Mouse (Mus musculus): Measurements from ENCODE around the gene Zfp292. TPM values are rescaled to one million over a fixed set of nuclear protein-coding genes. Genes with fewer than 3 reads are reported as not detected.
A peak's percentile ranks its signal among the peaks of the same experiment; 100 is the strongest.

Zfp292 gene
- polyA plus RNA-seq, 1 experiment from 2014 or later, result 39.2 TPM

- H3K4me3 ChIP-seq, result no peak overlapping the region
- no peaks in the 10 kb centered on the region for H3K4me1 ChIP-seq
- no peak for ATAC-seq (ENCODE audit: low FRiP score)
- H3K36me3 ChIP-seq, result no peaks in the 10 kb centered on the region
- WGBS, result 83% methylated on average over 1 of the region's 1 CpGs
- no peak overlapping the region for H3K9ac ChIP-seq
- H3K4me2 ChIP-seq (replicated peaks), result no peak overlapping the region
- H3K9me3 ChIP-seq (replicated peaks), result no peaks in the 10 kb centered on the region
- H3K27ac ChIP-seq, result no peak overlapping the region
- H3K27me3 ChIP-seq, result no peaks in the 10 kb centered on the region
Observed at GRCm38 (mm10) chr4:34899322-34899721, 16.6 kb upstream of the Zfp292 start.

DNA sequence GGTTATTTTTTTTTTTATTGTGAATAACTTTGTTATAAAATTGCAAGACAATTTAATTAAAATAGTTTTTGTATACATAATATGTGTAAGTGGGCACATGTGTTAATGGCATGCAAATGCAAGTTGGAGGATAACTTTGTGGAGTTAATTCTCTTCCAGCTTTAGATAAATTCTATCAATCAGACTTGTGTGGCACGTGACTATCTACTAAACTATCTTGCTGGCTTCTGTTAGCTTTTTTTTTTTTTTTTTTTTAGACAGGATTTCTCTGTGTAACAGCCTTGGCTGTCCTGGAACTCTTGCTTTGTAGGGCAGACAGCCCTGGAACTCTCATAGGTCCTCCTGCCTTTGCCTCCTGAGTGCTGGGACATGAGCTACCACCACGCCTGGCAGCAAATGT, 15.7 kb upstream of the Zfp292 start:
- ATAC-seq (ENCODE audit: low FRiP score), result no peak
- no peaks in the 10 kb centered on the region for H3K9me3 ChIP-seq (replicated peaks)
- H3K4me2 ChIP-seq (replicated peaks), result no peak overlapping the region
- no peak overlapping the region for H3K4me3 ChIP-seq
- 70% methylated on average over 2 of the region's 2 CpGs for WGBS
- H3K27me3 ChIP-seq, result no peaks in the 10 kb centered on the region
- H3K36me3 ChIP-seq, result no peaks in the 10 kb centered on the region
- no peak overlapping the region for H3K9ac ChIP-seq
- no peak overlapping the region for H3K27ac ChIP-seq
- H3K4me1 ChIP-seq, result no peaks in the 10 kb centered on the region

- WGBS, result 76% methylated on average over 1 of the region's 1 CpGs
- no peaks in the 10 kb centered on the region for H3K36me3 ChIP-seq
- no peak for ATAC-seq (ENCODE audit: low FRiP score)
Observed at GRCm38 (mm10) chr4:34893479-34893878, 10.7 kb upstream of the Zfp292 start, which contains the start of gene Cga. Cga (plus strand) TSS chr4:34893779.

DNA sequence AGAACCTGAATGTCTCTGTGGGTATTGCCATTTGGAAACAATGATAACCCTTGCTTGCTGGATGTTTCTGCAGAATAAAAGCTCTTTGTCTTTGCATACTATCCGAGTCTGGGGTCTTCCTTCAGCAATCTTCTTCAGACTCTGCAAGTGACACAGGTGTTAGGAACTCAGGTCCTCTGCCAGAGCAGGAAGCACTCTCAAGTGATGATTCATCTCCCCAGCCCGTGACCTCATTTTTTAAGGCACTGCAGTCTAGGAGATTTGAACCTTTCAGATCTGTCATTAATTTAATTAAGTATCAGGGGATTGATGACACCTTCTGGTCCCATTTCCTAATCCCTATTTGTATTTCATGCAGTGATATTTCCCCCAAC, 7.0 kb upstream of the Zfp292 start:
- H3K4me3 ChIP-seq, result no peak overlapping the region
- H3K27ac ChIP-seq, result no peak overlapping the region
- peaks cover 11% of the 10 kb centered on the region for H3K4me1 ChIP-seq
- H3K9me3 ChIP-seq (replicated peaks), result no peaks in the 10 kb centered on the region
- WGBS, result 28% methylated on average over 2 of the region's 2 CpGs
- peaks cover 34% of the 10 kb centered on the region for H3K27me3 ChIP-seq
- no peak for ATAC-seq (ENCODE audit: low FRiP score)
- H3K4me2 ChIP-seq (replicated peaks), result no peak overlapping the region
- H3K9ac ChIP-seq, result no peak overlapping the region
- no peaks in the 10 kb centered on the region for H3K36me3 ChIP-seq

More at GRCm38 (mm10) chr4:34893479-34893878, 10.7 kb upstream of the Zfp292 start, which contains the start of gene Cga:
- Histone ChIP-seq H3K4me3 (no peak within 1 kb of the TSS), H3K4me2 (replicated peaks) (no peak within 1 kb of the TSS), H3K4me1 (no peaks in the 10 kb centered on the region), H3K27me3 (peaks cover 33% of the 10 kb centered on the region), H3K9ac (no peak within 1 kb of the TSS), H3K27ac (no peak within 1 kb of the TSS), H3K9me3 (replicated peaks) (no peaks in the 10 kb centered on the region)

DNA sequence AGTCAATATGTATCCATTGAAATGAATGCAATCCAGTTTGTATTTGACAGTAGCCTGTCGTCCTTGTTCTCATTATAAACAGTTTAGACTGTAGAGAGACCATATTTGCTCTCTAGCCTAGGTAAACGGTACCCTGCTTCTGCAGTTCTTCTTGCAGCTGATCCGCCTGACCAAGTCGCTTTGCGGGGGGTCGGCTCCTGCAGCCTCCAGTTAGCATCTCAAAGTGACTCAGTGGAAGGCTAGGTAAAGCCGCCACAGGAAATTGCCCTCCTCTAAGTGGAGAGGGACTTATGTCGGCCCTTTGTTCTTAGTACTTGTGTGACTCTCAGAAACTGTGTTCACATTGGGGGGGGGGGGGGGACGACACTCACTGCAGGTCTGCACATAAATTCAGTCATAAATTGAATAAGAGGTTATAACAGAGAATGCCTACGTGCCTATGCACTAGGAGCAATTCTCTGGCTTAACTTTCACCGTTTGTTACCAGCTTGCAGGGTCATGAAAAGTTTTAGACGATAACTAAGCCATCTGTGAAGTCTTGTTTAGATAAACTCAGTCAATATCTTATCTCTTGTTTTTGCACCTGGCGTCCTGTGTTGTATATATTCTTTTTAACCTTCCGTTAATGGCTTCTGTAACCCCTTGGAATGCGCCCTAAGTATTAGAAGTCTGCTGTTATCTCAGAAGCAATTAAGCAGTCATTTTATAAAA, 6.5 kb upstream of the Zfp292 start:
- no peaks in the 10 kb centered on the region for H3K36me3 ChIP-seq
- H3K9ac ChIP-seq, result no peak overlapping the region
- H3K4me3 ChIP-seq, result no peak overlapping the region
- no peak for ATAC-seq (ENCODE audit: low FRiP score)
- H3K27me3 ChIP-seq, result peaks cover 34% of the 10 kb centered on the region
- no peak overlapping the region for H3K4me2 ChIP-seq (replicated peaks)
- H3K27ac ChIP-seq, result no peak overlapping the region
- H3K9me3 ChIP-seq (replicated peaks), result no peaks in the 10 kb centered on the region
- peaks cover 11% of the 10 kb centered on the region for H3K4me1 ChIP-seq
- 7% methylated on average over 15 of the region's 15 CpGs for WGBS

- WGBS, result 10% methylated on average over 7 of the region's 7 CpGs
- Histone ChIP-seq H3K4me1 (peaks cover 15% of the 10 kb centered on the region), H3K4me3 (peak overlapping the region; percentile 65)
Observed at GRCm38 (mm10) chr4:34887295-34887694, 4.5 kb upstream of the Zfp292 start.

DNA sequence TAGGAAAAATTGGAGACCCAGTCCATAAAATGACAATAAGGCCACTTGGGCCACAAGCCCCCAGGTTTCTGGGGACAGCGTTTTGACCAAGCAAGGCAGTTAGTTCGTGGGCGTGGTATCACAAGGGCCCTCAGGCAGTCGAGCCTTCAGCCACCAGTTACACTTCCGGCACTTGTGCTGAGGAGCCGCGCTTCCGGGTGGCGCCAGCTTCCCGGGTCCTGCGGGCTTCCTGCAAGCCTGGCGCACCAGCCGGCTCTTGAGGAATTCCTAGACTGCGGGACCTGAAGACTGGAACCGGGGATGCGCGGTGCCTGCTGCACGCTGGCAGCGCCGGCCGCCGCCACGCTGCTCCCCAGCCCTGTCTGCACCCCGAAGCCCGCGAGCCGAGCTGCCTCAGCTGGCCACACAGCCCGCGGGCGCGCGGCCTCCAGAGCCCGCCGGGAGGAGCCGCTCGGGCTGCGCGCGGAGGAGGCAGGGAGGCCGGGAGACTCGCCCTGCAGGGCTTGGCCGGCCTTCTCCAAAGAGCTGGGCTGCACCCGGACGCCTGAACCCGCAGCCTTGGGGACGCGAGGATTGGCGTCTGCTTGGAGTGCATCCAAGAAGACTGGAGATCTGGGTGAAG, 3.8 kb upstream of the Zfp292 start:
- Histone ChIP-seq H3K9ac (peak overlapping the region; percentile 78), H3K36me3 (no peaks in the 10 kb centered on the region), H3K27ac (peak overlapping the region; percentile 94), H3K9me3 (replicated peaks) (no peaks in the 10 kb centered on the region), H3K27me3 (peaks cover 29% of the 10 kb centered on the region), H3K4me1 (peaks cover 15% of the 10 kb centered on the region), H3K4me2 (replicated peaks) (peak overlapping the region; percentile 76), H3K4me3 (peak overlapping the region; percentile 65)
- WGBS, result 0% methylated on average over 48 of the region's 48 CpGs
- ATAC-seq (ENCODE audit: low FRiP score), result peak; percentile 74

More at GRCm38 (mm10) chr4:34887295-34887694, 4.5 kb upstream of the Zfp292 start:
- Histone ChIP-seq H3K27me3 (peaks cover 34% of the 10 kb centered on the region), H3K9me3 (replicated peaks) (no peaks in the 10 kb centered on the region), H3K27ac (no peak overlapping the region), H3K4me2 (replicated peaks) (peak overlapping the region; percentile 76), H3K36me3 (no peaks in the 10 kb centered on the region), H3K9ac (peak overlapping the region; percentile 78)
- ATAC-seq (ENCODE audit: low FRiP score), result no peak

DNA sequence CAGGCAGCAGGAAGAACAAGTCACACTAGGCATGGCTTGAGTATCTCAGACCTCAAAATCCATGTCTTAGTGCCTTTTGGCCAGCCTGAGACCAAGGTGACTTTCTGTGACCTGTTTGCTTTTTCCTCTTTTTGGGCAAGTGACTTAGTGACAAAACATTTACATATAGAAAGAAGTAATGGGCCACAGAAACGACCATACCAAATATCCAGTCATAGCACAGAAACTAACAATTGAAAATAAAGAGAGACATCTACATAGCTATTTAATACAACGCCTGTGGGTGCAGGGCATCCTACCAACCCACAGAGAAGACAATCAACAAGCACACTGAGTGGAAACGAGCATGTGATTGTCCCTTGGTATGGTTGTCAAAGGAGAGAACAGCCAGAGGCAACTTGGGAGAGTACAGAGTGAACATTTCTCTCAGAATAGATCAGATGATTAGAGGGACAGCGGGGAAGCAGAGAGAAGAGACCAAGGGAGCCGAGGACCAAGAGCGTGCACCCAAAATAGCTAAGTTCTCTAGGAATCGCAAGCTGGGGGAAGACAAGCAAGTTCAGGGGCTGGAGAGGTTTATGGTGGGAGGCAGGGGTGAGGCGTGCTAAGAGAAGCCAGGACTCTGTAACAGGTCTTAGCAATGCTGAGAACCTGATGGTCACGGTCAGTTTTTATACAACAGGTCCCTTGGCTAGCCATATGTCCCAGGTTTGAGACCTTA, 3.0 kb upstream of the Zfp292 start:
- 55% methylated on average over 9 of the region's 9 CpGs for WGBS
- H3K4me3 ChIP-seq, result peak overlapping the region; percentile 65; the same call in 1 of the 2 replicates

GRCm38 (mm10) chr4:34883366-34884029, 738 bp upstream of the Zfp292 start:
- Histone ChIP-seq H3K9me3 (replicated peaks) (no peaks in the 10 kb centered on the region), H3K27me3 (peaks cover 1% of the 10 kb centered on the region), H3K4me2 (replicated peaks) (peak overlapping the region; percentile 68), H3K27ac (peak overlapping the region; percentile 99), H3K36me3 (0 out of 2 replicates have a peak, but pooled peaks cover 3% of the 10 kb centered on the region), H3K4me1 (peaks cover 22% of the 10 kb centered on the region), H3K4me3 (peak overlapping the region; percentile 96), H3K9ac (peak overlapping the region; percentile 99)
- 38% methylated on average over 16 of the region's 16 CpGs for WGBS
- no peak for ATAC-seq (ENCODE audit: low FRiP score)

More for the DNA sequence above, 3.0 kb upstream of the Zfp292 start:
- no peak for ATAC-seq (ENCODE audit: low FRiP score)
- Histone ChIP-seq H3K9ac (no peak overlapping the region), H3K4me2 (replicated peaks) (peak overlapping the region; percentile 76), H3K27ac (no peak overlapping the region), H3K4me1 (peaks cover 21% of the 10 kb centered on the region), H3K36me3 (no peaks in the 10 kb centered on the region), H3K9me3 (replicated peaks) (no peaks in the 10 kb centered on the region), H3K27me3 (peaks cover 21% of the 10 kb centered on the region)

DNA sequence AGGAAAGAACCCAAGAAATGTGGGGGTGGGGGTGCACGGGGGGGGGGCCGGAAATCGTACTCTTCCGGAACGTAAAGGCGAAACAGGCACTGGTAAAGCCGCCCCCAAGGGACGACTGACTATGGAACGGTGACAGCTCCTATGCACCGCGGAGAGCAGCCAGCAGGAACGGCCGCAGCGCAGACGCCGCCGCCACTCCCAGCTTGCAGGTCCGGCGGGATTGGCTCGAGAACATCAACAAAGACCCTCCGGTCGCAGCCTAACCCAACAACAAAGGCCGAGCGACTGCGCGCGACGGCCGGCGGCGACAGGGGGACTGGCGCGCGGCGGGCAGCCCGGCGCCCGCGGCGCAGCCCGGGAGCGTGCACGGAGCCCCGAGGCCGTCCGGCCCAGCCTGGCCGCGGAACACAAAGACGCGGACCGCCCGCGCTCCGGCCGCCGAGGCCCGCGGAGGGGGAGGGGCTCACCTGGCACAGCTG, 430 bp downstream of the Zfp292 start:
- peak overlapping the region; percentile 99 for H3K9ac ChIP-seq
- WGBS, result under 1% methylated on average over 36 of the region's 58 CpGs
- no peaks in the 10 kb centered on the region for H3K9me3 ChIP-seq (replicated peaks)
- H3K36me3 ChIP-seq, result peaks cover 9% of the 10 kb centered on the region; the same call in 1 of the 2 replicates
- peaks cover 19% of the 10 kb centered on the region for H3K4me1 ChIP-seq
- peak overlapping the region; percentile 68 for H3K4me2 ChIP-seq (replicated peaks)
- H3K4me3 ChIP-seq, result peak overlapping the region; percentile 96
- no peaks in the 10 kb centered on the region for H3K27me3 ChIP-seq
- peak overlapping the region; percentile 99 for H3K27ac ChIP-seq
- peak; percentile 78 for ATAC-seq (ENCODE audit: low FRiP score)

DNA sequence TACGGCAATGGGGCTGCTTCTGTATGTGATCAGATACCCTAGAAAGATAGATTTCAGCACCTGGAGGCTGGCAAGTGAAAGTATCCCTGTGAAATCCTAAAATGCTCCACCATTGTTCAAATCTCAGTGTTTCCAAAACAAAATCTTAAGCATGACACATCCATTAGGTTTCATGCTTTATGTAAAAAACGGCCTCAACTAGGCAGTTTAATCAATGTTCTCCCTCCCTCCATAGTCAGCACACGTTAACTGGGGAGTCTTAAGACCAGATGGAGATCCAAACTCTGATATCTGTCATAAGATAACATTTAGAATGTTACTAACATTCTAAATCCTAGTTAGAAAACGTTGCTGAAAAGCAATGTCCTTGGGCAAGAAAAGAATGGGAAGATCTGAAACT, 909 bp downstream of the Zfp292 start:
- peak overlapping the region; percentile 99 for H3K9ac ChIP-seq
- peak overlapping the region; percentile 99; the same call in 1 of the 2 replicates for H3K27ac ChIP-seq
- 15% methylated on average over 4 of the region's 4 CpGs for WGBS
- no peak for ATAC-seq (ENCODE audit: low FRiP score)
- H3K4me1 ChIP-seq, result peaks cover 18% of the 10 kb centered on the region
- no peaks in the 10 kb centered on the region for H3K27me3 ChIP-seq
- H3K36me3 ChIP-seq, result peaks cover 12% of the 10 kb centered on the region; the same call in 1 of the 2 replicates
- no peaks in the 10 kb centered on the region for H3K9me3 ChIP-seq (replicated peaks)
- H3K4me2 ChIP-seq (replicated peaks), result peak overlapping the region; percentile 68
- peak overlapping the region; percentile 96 for H3K4me3 ChIP-seq
